Mouse (Mus musculus) brain, embryonic 14.5 days (tissue): ENCODE data around the gene Gpr143.

Experiments
- CTCF ChIP-seq: fragments of 200-500 bp; IDR thresholded peaks from 2 replicates; pipeline ENCODE4 v1.5.1; 2012; ENCODE audit warnings: inconsistent platforms, mild to moderate bottlenecking, moderate library complexity, borderline replicate concordance; ENCODE audit not compliant: insufficient read depth, insufficient read length; ENCODE audit errors: extremely low read depth
- POLR2A ChIP-seq: fragments of 200-500 bp; IDR thresholded peaks from 2 replicates; pipeline ENCODE4 v1.6.1; 2012; ENCODE audit warnings: mild to moderate bottlenecking, inconsistent platforms, borderline replicate concordance; ENCODE audit not compliant: poor library complexity, insufficient read depth, insufficient read length, severe bottlenecking; ENCODE audit errors: extremely low read depth

- TF ChIP-seq CTCF (no peak), POLR2A (no peak)
Observed at GRCm38 (mm10) chrX:152756293-152756692, 25.4 kb upstream of the Gpr143 start.
